Mouse (Mus musculus) bone marrow, adult 2 months (tissue): ENCODE data around the gene Tgfbr3. TPM values are rescaled to one million over a fixed set of nuclear protein-coding genes. Genes with fewer than 3 reads are reported as not detected.

Experiments
- H3K27ac ChIP-seq: fragments of 200-500 bp; 2 replicates; pipeline ENCODE4 v1.5.1; 2012; ENCODE audit warnings: low read depth, mild to moderate bottlenecking, control low read depth, inconsistent platforms, low read length; ENCODE audit not compliant: control insufficient read depth, poor library complexity, insufficient read depth
- H3K4me1 ChIP-seq: fragments of 200-500 bp; 2 replicates; pipeline ENCODE4 v1.6.1; 2011; ENCODE audit warnings: low read length; ENCODE audit not compliant: control insufficient read depth, insufficient read depth
- H3K4me3 ChIP-seq: fragments of 200-500 bp; replicated peaks from 2 replicates; pipeline ENCODE3; 2011; ENCODE audit warnings: mild to moderate bottlenecking, low read depth, low read length, control low read depth; ENCODE audit not compliant: control insufficient read depth
- CTCF ChIP-seq: fragments of 200-500 bp; IDR thresholded peaks from 2 replicates; pipeline ENCODE4 v1.5.1; 2011; ENCODE audit warnings: low read length, control low read depth; ENCODE audit not compliant: control insufficient read depth, insufficient read depth
- POLR2A ChIP-seq: fragments of 200-500 bp; IDR thresholded peaks from 2 replicates; pipeline ENCODE4 v1.6.1; 2011; ENCODE audit warnings: low read depth, mild to moderate bottlenecking, control low read depth, low read length, borderline replicate concordance; ENCODE audit not compliant: control insufficient read depth
- WGBS: fragments of 180-500 bp; shearing (Covaris S2); methylation state at CpG from one replicate; pipeline ENCODE4 v1.1.7; 2018; 5-methylcytosine and 5-hydroxymethylcytosine counted together
- polyA plus RNA-seq: library from polyadenylated mRNA; stranded (reverse); fragments of >200 nt; gene quantifications from 2 replicates; pipeline ENCODE4 v1.2.4, GENCODE M21; 2011; ENCODE audit warnings: low replicate concordance; ENCODE audit not compliant: missing spikeins, insufficient read depth, insufficient read length

The Tgfbr3 gene
- polyA plus RNA-seq, 1 experiment, result 7.4 TPM

GRCm38 (mm10) chr5:107287254-107287907 is 2.0 kb downstream of the Tgfbr3 start:
- WGBS, result 28% methylated on average over 6 of the region's 6 CpGs
- Histone ChIP-seq H3K27ac (no peak overlapping the region), H3K4me1 (peaks cover 2% of the 10 kb centered on the region), H3K4me3 (no peak overlapping the region)
- TF ChIP-seq POLR2A (no peak), CTCF (no peak)

- TF ChIP-seq CTCF (no peak), POLR2A (no peak)
- no peak overlapping the region for H3K27ac ChIP-seq
- no peak overlapping the region for H3K4me3 ChIP-seq
- WGBS, result 59% methylated on average over 6 of the region's 6 CpGs
- H3K4me1 ChIP-seq, result peaks cover 2% of the 10 kb centered on the region
These were observed 3.9 kb downstream of the Tgfbr3 start for GRCm38 (mm10) chr5:107285563-107285962.

- no peak overlapping the region for H3K27ac ChIP-seq
- H3K4me3 ChIP-seq, result no peak overlapping the region
- no peak for TF ChIP-seq POLR2A
- TF ChIP-seq CTCF, result no peak
- 79% methylated on average over 10 of the region's 10 CpGs for WGBS
- H3K4me1 ChIP-seq, result peaks cover 2% of the 10 kb centered on the region
These were observed 5.4 kb downstream of the Tgfbr3 start for GRCm38 (mm10) chr5:107283935-107284524.

GRCm38 (mm10) chr5:107282561-107283307 is 6.7 kb downstream of the Tgfbr3 start:
- 78% methylated on average over 9 of the region's 9 CpGs for WGBS
- Histone ChIP-seq H3K4me3 (no peak overlapping the region), H3K4me1 (no peaks in the 10 kb centered on the region; the same call in 1 of the 2 replicates), H3K27ac (no peak overlapping the region)
- TF ChIP-seq POLR2A (no peak), CTCF (no peak)

GRCm38 (mm10) chr5:107279263-107279662 is 10.2 kb downstream of the Tgfbr3 start:
- no peak overlapping the region for H3K4me3 ChIP-seq
- 61% methylated on average over 4 of the region's 4 CpGs for WGBS
- H3K27ac ChIP-seq, result no peak overlapping the region
- no peak for TF ChIP-seq CTCF
- no peak for TF ChIP-seq POLR2A
- H3K4me1 ChIP-seq, result no peaks in the 10 kb centered on the region; the same call in 1 of the 2 replicates

- Histone ChIP-seq H3K27ac (no peak overlapping the region), H3K4me1 (no peaks in the 10 kb centered on the region), H3K4me3 (no peak overlapping the region)
- WGBS, result 85% methylated on average over 3 of the region's 3 CpGs
- TF ChIP-seq POLR2A (no peak), CTCF (no peak)
These were observed 13.2 kb downstream of the Tgfbr3 start for GRCm38 (mm10) chr5:107276186-107276585.

- no peak overlapping the region for H3K4me3 ChIP-seq
- H3K27ac ChIP-seq, result no peak overlapping the region
- no peaks in the 10 kb centered on the region; the same call in 1 of the 2 replicates for H3K4me1 ChIP-seq
- 72% methylated on average over 11 of the region's 11 CpGs for WGBS
- TF ChIP-seq CTCF, result no peak
- TF ChIP-seq POLR2A, result no peak
These were observed 17.0 kb downstream of the Tgfbr3 start for GRCm38 (mm10) chr5:107272252-107273028.

GRCm38 (mm10) chr5:107269006-107269328 is 20.5 kb downstream of the Tgfbr3 start:
- Histone ChIP-seq H3K27ac (no peak overlapping the region), H3K4me1 (no peaks in the 10 kb centered on the region; the same call in 1 of the 2 replicates), H3K4me3 (no peak overlapping the region)
- TF ChIP-seq CTCF (no peak), POLR2A (no peak)
- WGBS, result 88% methylated on average over 6 of the region's 6 CpGs
